Mouse (Mus musculus) adrenal gland, adult 2 months (tissue): ENCODE data around the gene Spata31d1b. TPM values are rescaled to one million over a fixed set of nuclear protein-coding genes. Genes with fewer than 3 reads are reported as not detected.
"Not testable (repeated sequence)": the region's sequence is repeated elsewhere in the genome, so short reads cannot be mapped to it uniquely, and the experiment has no call there.

ENCODE experiments used
- DNase-seq: peaks from one replicate; pipeline ENCODE4 v3.0.0; 2021
- polyA plus RNA-seq: library from polyadenylated mRNA; depleted of rRNA; stranded (reverse); fragments of >200 nt; gene quantifications from 2 replicates; pipeline ENCODE4 v1.2.3, GENCODE M21; 2012
- total RNA-seq, 2 experiments: library from RNA; stranded (reverse); gene quantifications; 2 replicates each; pipeline ENCODE4 v1.2.3; 2021

The Spata31d1b gene
- total and polyA plus RNA-seq, 3 experiments = not detected

DNA sequence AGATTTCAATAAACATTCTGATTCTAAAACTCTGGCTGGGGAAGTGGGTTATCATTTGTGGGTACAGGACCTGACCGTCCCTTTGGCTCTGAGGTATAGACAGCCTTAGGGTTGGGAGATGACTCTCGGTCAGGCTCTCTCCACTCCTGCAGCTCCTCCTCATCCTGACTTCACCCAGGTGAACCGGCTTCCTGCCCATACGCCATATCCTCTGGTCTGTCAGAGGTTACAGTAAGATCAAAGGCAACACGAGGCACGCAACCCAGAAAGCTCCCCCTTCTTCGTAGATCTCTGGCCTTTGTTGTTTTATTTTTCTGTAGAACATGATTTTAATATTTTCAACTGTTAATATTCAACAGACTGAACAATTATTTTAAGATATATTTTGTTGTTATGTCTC, 16.3 kb upstream of the Spata31d1b start:
- no peak for DNase-seq

DNA sequence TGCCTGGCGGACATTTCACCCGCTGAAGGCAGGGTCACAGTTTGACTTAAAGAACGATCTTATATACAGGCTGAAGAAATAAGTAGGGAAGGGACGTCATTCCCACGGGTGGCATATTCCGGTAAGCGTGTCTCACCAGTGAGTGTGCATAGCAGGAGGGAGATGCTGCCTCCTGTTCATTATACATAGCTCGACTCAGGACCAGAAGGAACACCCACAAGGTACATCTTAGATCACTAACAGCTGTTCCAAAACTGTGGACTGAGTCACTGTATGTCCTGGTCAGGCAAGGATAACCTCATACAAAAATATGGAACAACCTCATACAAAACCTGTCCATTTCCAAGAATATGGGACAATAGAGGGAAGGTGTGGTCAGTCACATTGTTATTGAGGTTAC, 13.0 kb upstream of the Spata31d1b start:
- DNase-seq = no peak

DNA sequence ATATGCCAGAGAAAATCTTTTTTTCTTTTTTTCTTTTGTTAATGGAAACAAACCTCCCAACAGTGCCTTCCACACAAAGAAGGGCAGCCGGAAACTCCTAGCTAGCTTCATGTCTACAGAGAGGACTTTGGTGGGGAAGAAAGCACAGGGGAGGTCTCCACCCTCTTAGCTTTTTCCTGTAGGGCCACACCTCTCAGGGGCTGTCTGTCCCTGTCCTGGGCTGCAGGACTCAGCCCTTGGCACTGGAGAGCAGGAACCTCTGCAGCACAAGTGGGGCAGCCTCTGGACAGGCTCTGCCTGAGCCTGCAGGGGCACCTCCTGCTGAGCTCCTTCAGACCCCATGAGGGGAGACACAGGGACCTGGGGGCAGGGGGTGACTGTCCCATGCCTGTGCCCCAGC, 11.9 kb upstream of the Spata31d1b start:
- DNase-seq = not testable (repeated sequence)

DNA sequence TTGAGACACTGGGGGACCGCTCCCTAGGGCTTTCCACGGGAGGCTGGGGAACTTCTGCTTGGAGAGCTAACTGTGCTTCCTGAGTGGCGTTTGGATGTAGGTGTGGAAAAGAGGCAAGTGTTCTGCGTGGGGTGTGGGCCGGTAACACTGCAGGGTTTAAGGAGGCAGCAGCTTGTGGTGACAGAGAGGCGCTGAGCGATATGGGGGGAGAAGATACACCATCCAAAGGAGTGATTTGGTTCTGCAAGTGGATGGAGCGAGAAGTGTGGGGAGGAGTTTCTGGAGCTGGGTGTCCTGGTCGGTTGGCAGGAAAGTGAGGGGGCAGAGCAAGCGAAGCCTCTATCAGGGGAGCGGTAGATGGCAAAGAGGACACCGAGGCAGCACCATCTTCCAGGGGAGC, 8.6 kb upstream of the Spata31d1b start:
- no peak for DNase-seq

DNA sequence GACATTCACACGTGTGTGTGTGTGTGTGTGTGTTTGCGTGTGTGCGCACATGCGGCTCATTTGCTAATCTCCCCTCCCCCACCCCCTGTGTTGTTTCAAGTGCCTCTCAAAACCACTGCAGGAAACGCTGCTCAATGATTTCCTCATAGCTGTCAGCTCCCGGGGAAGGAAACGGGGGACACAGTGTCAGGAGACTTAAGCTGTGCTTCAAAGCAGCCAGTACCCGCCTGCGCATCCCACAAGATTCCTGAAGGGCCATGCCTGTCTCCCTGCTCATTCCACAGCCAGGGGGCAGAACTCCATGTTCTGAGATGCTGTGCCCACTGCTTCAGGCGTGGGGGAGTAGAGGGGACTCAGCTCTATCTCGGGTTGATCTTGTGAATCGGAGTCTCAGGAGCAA, 7.5 kb upstream of the Spata31d1b start:
- peak; percentile 19 for DNase-seq

DNA sequence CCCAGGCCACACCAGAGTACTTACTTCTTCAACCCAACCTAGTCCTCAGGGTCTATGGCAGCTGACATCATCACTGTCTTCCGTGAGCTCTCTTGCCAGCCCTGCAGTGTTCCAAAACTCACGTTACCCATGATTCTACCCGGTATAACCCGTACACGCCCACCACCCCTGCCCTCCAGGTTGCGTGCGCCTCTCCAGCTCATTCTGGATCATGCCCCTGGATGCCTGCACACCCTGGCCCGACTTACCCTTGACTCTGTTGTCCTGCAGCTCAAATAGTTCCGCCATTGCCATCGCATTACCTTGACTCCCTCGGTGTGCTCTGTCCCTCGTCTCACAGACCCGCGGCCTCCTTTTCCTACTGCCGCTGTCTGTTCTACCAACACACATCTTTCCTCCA, 1.9 kb upstream of the Spata31d1b start, which contains the start of gene Spata31d1a:
Gene Spata31d1a (minus strand): TSS at position 101 of the 400 bp plus-strand sequence.
- DNase-seq = no peak

DNA sequence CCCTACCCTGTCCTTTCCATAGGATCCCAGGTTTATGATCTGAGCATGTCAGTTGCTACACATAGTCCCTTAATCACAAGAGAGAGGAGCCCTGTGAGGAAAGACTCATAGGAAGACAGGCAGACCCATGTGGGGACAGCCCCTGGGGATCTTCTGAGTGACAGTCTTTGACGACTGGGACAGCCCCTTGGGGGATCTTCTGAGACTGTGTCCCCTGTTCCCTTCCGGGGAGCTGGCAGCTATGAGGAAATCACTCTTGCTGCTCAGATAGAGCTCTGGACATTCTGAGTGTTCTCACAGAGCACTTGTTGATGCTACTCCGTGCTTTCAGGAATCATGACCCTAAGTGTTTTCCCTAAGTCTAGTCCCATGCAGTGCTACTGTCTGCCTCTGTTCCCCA, 1.6 kb downstream of the Spata31d1b start:
- DNase-seq = no peak

DNA sequence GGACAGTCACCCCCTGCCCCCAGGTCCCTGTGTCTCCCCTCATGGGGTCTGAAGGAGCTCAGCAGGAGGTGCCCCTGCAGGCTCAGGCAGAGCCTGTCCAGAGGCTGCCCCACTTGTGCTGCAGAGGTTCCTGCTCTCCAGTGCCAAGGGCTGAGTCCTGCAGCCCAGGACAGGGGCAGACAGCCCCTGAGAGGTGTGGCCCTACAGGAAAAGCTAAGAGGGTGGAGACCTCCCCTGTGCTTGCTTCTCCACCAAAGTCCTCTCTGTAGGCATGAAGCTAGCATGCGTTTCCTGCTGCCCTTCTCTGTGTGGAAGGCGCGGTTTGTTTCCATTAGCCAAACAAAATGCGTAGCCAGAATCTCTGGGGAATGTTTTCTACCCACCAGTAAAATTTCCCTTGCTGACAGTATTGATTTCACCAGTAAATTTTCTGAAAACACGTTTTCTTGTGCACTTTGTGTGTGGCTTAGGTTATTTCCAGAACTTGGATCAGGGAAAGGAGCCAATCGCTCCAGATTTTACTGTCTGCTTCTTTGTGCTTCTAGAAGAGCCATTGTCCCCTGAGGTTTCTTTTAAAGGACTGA, 6.9 kb downstream of the Spata31d1b start:
- DNase-seq = not testable (repeated sequence)

DNA sequence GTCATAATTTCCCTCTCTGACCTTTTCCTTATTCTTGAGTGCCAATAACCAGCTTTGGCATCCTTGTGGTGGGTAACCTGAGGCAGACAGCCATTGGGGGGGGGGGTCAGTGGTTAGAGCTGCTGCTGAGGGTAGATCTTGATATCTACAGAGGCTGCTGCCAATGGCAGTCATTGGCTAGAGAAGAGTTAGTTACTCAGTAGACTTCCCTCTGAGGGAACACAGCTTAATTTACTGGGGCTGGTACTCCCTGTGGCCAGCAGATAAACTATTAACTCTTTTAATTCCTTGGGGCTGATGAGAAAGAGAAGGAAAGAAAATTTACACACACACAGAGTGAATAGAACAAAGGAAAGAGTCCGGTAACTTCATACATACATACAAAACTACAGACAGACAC, 7.4 kb downstream of the Spata31d1b start:
- DNase-seq = no peak

DNA sequence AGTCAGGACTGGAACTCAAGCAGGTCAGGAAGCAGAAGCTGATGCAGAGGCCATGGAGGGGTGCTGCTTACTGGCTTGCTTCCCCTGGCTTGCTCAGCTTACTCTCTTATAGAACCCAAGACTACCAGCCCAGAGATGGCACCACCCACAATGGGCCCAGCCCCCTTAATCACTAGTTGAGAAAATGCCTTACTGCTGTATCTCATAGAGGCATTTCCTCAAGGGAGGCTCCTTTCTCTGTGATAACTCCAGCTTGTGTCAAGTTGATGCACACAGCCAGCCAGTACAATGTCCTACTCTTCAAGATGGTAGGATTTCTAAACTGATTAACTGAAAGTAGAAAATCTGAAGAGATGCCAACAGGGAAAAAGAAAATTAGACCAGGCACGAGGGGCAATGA, 10.0 kb downstream of the Spata31d1b start:
- DNase-seq = not testable (repeated sequence)

DNA sequence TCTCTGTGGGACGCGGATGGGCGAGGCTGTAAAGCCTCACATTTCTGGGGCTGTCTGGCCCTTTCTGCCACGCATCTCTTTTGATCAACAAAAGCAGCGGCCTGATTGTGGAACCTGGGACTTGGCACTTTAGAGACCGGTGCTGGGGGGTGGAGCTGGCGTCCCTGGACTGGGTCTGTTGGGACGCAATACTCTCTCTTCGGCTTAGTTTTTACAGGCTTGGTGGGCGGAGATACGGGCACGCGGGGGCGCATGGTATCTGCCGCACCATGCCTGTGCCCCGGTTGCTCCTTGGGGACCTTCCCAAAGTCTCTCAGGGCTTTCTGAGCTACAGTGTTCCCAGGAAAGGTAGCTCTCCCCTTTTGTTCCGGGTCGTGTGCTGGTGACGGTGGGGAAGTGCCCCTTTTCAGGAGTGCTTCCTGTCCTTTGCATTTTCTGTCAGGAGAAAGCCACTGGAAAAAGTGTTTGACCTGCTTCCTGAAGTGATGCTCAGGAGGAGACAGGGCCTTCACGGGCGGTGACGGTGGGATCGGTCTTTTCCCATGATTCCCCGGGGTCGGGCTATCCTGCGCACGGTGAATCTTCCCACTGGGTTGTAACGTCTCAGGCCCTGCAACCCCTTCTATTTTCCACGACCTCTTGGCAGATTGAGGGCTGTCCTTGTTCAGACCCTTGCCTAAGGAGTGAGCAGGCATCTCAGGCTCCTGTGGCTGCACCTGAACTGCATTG, 14.2 kb downstream of the Spata31d1b start:
- no peak for DNase-seq

DNA sequence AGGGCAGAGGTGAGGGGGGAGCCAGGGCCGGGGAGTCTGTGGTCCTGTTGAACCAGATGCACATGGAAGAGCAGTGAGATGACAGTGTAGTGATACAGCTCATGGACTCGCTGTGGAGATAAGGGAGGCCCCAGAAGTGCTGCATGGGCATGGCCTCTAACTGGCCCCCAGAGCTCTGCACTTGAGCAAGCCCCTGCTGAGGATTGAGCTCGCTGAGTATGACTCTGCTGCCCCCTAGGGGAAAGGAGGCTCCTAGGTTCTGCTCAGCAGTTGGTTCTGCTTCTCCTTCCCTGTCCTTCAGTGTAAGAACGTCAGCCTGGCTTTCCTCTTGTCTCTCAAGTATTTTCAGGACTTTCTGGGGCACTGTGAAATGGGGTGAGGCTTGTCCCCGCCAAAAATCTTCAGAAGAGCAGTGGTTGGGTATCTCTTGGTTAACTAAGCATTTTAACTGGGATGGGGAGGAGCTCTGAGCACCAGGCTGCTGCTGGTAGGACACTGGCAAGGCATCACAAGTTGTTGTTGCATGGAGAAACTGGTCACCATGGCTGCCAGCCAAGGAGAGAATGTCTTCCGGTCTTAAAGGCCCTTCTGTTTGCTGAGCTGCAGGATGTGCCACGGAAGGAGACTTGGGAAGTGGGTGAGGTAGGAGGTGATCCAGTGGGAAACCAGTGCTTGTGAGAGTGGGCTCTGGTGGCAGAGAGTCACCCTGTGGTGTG, 16.5 kb downstream of the Spata31d1b start:
- DNase-seq = peak; percentile 72

DNA sequence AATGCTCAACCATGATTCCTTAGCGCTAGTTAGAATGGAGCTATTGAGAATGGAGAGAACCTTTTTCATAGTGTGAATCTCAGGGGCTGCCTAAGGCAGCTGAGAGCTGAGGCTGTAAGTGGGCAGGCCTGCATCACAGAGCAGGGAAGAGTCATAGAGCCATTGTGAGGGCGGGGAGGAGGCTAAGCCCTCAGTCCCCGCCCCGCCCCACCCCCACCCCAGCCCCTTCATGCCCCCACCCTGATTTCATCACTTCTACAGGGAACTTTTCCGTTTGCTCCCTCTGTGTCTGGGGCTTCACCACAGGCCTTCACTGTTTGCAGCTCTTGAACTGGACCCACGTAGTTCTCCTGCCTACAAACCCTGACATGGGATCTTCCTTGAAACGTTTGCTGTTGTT, 19.6 kb downstream of the Spata31d1b start, which contains the start of gene Spata31d1d:
Gene Spata31d1d (minus strand): TSS at position 101 of the 400 bp plus-strand sequence.
- no peak for DNase-seq

DNA sequence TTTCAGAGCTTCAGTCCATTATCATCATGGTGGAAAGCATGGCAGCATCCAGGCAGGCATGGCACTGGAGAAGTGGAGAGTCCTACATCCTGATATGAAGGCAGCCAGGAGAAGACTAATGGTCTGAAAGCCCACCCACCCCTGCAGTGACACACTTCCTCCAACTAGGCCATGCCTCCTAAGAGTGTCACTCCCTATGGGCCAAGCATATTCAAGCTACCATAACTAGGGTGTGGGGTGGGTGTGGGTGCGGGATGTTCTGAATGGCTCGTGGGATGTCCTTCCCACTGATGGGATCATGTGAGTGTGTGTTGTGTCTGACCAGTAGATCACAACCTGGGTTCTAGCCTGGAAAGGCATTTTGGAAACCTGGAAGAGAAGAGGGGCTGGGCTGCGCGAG, 21.9 kb downstream of the Spata31d1b start:
- no peak for DNase-seq

DNA sequence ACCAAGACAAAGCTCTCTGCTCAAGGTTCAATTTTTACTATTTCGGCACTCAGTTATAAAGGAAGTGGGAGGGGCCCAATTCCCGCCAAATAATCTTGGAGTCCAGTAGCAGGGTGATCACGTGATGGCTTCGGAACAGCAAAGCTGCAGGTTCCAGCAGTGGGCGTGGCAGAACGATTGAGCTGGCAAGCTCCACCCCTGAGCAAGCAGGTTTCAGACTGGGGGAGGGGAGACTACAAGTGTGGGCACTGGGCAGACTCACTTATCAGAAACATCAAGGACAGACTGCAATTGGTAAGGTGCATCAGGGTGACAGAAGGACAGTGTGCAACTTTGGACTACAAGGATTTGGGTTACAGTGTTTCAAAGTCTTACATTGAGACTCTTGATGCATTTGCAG, 22.3 kb downstream of the Spata31d1b start:
- DNase-seq = not testable (repeated sequence)

DNA sequence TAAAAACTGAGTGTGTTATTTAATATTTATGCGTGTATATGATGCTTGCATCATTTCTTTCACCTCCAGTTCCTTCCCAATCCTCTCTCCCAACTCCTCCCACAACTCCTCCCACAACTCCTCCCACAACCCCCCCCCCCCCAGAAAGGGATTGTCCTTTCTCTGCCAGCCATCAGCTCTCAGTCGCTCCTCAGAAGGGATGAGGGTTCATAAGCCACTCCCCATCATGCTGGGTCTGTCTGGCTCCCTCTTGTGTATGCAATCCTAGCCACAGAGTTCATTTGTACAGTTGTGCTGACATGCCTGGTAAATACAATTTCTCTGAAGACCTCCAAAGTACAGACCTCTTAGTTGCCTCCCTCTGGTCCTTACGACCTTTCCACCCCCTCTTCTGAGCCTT, 23.1 kb downstream of the Spata31d1b start:
- no peak for DNase-seq

DNA sequence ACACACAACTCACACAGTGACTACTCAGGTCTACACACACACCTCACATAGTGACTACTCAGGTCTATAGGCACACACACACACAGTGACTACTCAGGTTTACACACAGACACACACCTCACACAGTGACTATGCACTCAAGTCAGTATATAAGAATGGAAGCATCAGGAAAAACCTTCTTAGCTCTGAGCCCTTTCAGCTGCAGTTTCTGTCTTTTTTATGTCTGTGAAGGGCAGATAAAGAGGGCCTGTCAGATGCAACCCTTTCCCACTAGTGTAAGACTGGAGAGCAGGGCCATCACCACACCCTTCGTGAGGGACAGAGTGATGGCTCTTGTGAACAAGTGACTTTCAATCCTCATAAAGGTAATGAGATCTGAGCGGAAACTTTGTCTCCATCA, 26.4 kb downstream of the Spata31d1b start:
- no peak for DNase-seq

DNA sequence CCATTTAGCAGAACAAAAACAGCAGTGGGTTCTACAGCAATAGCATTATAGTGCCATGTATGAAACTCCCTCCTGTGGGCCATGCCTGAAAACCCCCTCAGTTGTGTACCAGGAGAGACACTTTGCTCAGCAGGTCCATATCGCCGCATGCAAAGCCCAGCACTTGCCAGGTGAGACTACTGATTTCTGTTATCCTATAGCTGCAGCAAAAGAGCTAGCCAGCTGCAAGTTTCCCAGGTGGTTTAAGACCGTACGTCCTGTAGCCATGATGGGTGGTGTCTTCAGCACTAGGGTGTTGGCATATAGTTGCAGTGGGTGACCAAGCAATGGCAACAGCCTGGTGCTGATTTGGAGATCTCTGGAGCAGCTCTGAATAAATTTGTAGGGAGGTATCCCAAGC, 27.3 kb downstream of the Spata31d1b start:
- DNase-seq = no peak

DNA sequence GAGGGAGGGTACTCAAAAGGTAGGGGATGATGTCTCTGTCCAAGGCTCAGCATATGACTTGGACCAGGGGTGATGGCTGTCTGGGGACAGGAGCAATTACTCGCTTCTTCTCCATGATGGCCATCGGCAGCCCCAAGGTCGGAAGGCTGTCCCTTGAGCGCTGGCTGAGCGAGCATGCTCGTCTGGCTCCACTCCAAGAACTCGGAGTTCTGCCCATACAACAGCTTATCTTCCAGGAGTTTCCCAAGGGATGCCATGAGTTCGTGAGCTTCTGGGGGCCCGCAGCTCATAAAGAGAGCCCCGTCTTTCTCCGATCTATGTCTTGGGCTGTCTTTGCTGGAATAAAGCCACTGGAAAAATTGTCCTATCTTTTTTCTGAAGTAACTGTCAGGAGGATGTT, 29.0 kb downstream of the Spata31d1b start:
- DNase-seq = peak; percentile 57

DNA sequence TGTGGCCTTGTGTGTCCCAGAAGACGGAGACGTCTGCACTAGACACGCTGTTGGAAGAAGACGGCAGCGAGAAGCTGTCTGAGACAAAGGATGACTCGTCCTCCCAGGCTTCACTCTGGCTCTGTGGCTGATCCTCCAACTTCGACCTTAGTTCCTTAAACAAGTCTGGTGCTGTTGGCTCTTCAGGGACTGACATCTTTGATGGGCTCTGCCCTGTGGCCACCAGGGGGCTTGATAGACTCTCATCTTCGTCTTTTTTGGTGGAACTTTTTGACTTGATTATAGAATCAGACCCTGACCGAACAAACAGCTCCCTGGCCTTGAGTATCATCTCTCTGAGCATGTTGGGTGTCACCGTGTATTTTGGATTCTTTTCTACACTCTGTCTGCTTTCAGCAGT, 29.6 kb downstream of the Spata31d1b start:
- DNase-seq = no peak

DNA sequence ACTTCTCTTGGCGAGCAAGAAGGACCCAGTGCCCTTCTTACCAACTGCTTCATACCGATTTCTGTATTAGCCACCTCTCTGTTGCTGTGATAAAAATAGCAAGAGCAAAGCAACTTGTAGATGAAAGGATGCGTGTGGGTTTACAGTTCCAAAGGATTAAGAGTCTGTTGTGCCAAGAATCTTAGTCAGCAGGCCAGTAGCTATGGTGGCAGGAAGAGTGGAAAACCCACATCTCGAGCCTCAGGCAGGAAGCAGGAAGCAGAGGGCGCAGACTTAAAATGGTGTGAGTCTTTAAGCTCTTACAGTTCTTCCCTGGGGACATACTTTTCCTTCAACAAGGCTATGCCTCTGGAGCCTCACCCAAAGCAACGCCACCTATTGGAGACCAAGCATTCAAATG, 33.4 kb downstream of the Spata31d1b start:
- no peak for DNase-seq

DNA sequence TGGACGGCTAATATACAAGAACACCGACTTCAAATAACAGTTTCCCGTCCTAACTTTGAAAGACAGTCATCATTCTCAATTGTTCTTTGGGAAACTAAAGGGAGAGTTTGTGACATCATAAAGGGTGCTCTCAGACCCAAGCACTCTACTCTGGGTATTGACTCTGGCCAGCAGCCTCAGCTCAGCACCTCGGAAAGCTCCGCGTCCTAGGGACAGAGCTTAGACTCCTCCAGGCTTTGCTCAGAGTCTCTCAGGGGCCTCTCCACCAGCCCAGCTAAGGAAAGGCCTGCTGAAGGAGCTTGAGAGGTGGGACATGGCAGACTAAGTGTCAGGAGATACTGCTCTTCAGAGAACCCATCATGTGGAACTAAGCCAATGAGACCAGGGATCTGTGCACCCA, 34.1 kb downstream of the Spata31d1b start:
- no peak for DNase-seq

DNA sequence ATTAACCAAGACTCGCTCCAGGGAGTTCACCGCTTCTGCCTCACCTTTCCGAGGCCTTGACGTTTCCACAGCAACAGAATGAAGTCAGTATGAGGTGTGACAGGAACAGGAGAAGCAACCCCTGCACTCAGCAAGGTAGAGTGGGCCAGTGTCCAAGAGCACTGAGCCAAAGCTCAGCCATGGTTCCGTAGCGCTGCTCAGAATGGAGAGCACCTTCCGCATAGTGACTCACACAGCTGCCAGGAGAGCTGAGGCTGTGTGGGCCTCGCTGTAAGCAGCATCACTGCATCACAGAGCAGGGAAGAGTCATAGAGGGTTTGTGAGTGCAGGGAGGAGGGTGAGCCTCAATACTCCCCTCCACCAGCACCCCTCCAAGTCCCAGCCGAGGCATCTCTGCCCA, 34.6 kb downstream of the Spata31d1b start, which contains the start of gene 1700014D04Rik:
Gene 1700014D04Rik (minus strand): TSS at position 42 of the 400 bp plus-strand sequence.
- DNase-seq = no peak
